In the genomic region with DNA sequence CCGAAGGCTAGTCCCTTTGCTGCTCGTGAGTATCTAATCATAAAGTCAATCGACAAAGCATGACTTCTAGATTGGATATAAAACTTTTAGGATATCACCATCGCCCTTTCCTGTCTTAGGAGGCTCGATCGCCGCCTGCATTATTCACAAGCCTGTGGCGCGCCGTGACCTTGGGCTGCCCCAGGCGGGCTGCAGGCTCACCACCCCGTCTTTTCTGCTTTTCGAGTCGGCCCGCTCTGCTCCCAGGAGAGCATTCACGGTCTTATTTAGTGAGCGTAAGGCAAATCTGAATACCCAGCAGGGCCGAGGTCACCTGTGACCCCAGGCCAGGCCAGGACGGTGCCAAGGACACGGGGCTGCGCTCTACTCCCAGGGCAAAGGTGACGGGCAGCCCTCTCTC, we compare ENCODE assay signal across 8 mouse cellular contexts. TPM values are rescaled to one million over a fixed set of nuclear protein-coding genes. Genes with fewer than 3 reads are reported as not detected.
A peak's percentile ranks its signal among the peaks of the same experiment; 100 is the strongest.
DNase-seq lines count a peak whose midpoint lies in the region; ATAC-seq and TF ChIP-seq lines count a peak whose summit lies in the region.

No protein-coding gene starts in this region.

- intact Hi-C loops in heart, postnatal 36 days (cut with DNase I), result loop anchor here (1.0 kb wide), 1 partner anchor 99 kb away; the partner anchor contains the start of gene Mrpl39

- peak overlapping the region; percentile 95 for H3K4me3 ChIP-seq in heart, embryonic 13.5 days
- H3K4me3 ChIP-seq in G1E (ENCODE audit: low read depth, low read length), result peak overlapping the region; percentile 81
- peak overlapping the region; percentile 94 for H3K4me3 ChIP-seq in forebrain, embryonic 13.5 days
- peak overlapping the region; percentile 98 for H3K4me3 ChIP-seq in liver, postnatal 0 days (ENCODE audit: low read depth, low read length)

- H3K9me3 ChIP-seq in heart, embryonic 13.5 days, result no peaks in the 10 kb centered on the region
- H3K9me3 ChIP-seq in G1E (replicated peaks), result no peaks in the 10 kb centered on the region
- H3K9me3 ChIP-seq in forebrain, embryonic 13.5 days (replicated peaks), result no peaks in the 10 kb centered on the region
- no peaks in the 10 kb centered on the region for H3K9me3 ChIP-seq in liver, postnatal 0 days (ENCODE audit: low read length)

- no peaks in the 10 kb centered on the region for H3K27me3 ChIP-seq in heart, embryonic 13.5 days (replicated peaks)
- no peaks in the 10 kb centered on the region for H3K27me3 ChIP-seq in G1E (ENCODE audit: insufficient read depth, low read length)
- H3K27me3 ChIP-seq in forebrain, embryonic 13.5 days, result no peaks in the 10 kb centered on the region
- no peaks in the 10 kb centered on the region for H3K27me3 ChIP-seq in liver, postnatal 0 days (ENCODE audit: insufficient read depth, low read length)

- peak overlapping the region; percentile 99 for H3K9ac ChIP-seq in heart, embryonic 13.5 days
- H3K9ac ChIP-seq in forebrain, embryonic 13.5 days, result peak overlapping the region; percentile 97
- H3K9ac ChIP-seq in liver, postnatal 0 days (replicated peaks), result peak overlapping the region; percentile 99

- H3K36me3 ChIP-seq in heart, embryonic 13.5 days, result peaks cover 44% of the 10 kb centered on the region
- H3K36me3 ChIP-seq in G1E (replicated peaks), result peaks cover 64% of the 10 kb centered on the region
- H3K36me3 ChIP-seq in forebrain, embryonic 13.5 days (ENCODE audit: poor library complexity, severe bottlenecking), result peaks cover 33% of the 10 kb centered on the region
- peaks cover 36% of the 10 kb centered on the region for H3K36me3 ChIP-seq in liver, postnatal 0 days (replicated peaks; ENCODE audit: insufficient read depth, low read length)

- no peak; the same call in 1 of the 2 replicates for ATAC-seq in heart, embryonic 13.5 days (ENCODE audit: extremely low read depth, insufficient number of reproducible peaks, low FRiP score, low TSS enrichment)
- ATAC-seq in G1E (ENCODE audit: extremely low read depth, insufficient number of reproducible peaks, low FRiP score, poor library complexity, severe bottlenecking), result no peak
- ATAC-seq in forebrain, embryonic 13.5 days, result no peak
- no peak for ATAC-seq in liver, postnatal 0 days

- H3K4me2 ChIP-seq in heart, embryonic 13.5 days, result peak overlapping the region; percentile 78
- peak overlapping the region; percentile 84 for H3K4me2 ChIP-seq in forebrain, embryonic 13.5 days
- H3K4me2 ChIP-seq in liver, postnatal 0 days (ENCODE audit: low read depth, low read length), result peak overlapping the region; percentile 82

- TF ChIP-seq EP300 in liver, postnatal 0 days (IDR thresholded peaks at IDR 0.05; ENCODE audit: low read depth), result no peak

- WGBS in heart, embryonic 13.5 days, result under 1% methylated on average over 22 of the region's 22 CpGs
- WGBS in forebrain, embryonic 13.5 days, result under 1% methylated on average over 22 of the region's 22 CpGs
- under 1% methylated on average over 22 of the region's 22 CpGs for WGBS in liver, postnatal 0 days (ENCODE audit: insufficient replicate concordance)

- H3K27ac ChIP-seq in heart, embryonic 13.5 days (replicated peaks), result peak overlapping the region; percentile 100
- H3K27ac ChIP-seq in forebrain, embryonic 13.5 days, result peak overlapping the region; percentile 96
- H3K27ac ChIP-seq in liver, postnatal 0 days (ENCODE audit: low read depth), result peak overlapping the region; percentile 98

- no peak for DNase-seq in heart, postnatal 36 days
- DNase-seq in G1E (ENCODE audit: low spot score), result no peak
- DNase-seq in liver, postnatal 0 days, result no peak
- no peak for DNase-seq in urinary bladder, postnatal 10 days (ENCODE audit: low spot score)
- DNase-seq in cerebellum, adult 8-10 months, result no peak
- no peak for DNase-seq in right cerebral cortex, postnatal 10 days (ENCODE audit: low spot score in 2 of 2)

- no peak for TF ChIP-seq CTCF in G1E (IDR thresholded peaks at IDR 0.05; ENCODE audit: low read depth, low read length)
- TF ChIP-seq CTCF in liver, postnatal 0 days (IDR thresholded peaks at IDR 0.05; ENCODE audit: low read depth), result no peak

- H3K4me1 ChIP-seq in heart, embryonic 13.5 days, result peaks cover 43% of the 10 kb centered on the region
- H3K4me1 ChIP-seq in G1E (ENCODE audit: insufficient read depth, low read depth, low read length), result peaks cover 43% of the 10 kb centered on the region
- H3K4me1 ChIP-seq in forebrain, embryonic 13.5 days, result peaks cover 30% of the 10 kb centered on the region
- peaks cover 16% of the 10 kb centered on the region for H3K4me1 ChIP-seq in liver, postnatal 0 days (ENCODE audit: insufficient read depth)

RNA-seq across cellular contexts. Expression of gene Gabpa, which starts 0.4 kb away (rescaled TPM):
- polyA plus RNA-seq in heart, embryonic 13.5 days (2015; fragmentation: Nextera tagmentation; extraction: Ambion mirVana), result 28.0 and 30.1 TPM in 2 replicates
- 10 to 100 TPM; 37.0 to 47.7 TPM for total RNA-seq in heart, postnatal 36 days (2021)
- total RNA-seq in G1E (2014; fragmentation: Nextera tagmentation) (127 and 162 TPM in 2 replicates), G1E (2017) (69.1 and 80.6 TPM in 2 replicates)
- 5.8 and 6.2 TPM in 2 replicates for polyA plus RNA-seq in G1E (2012)
- polyA plus RNA-seq in forebrain, embryonic 13.5 days (2015; fragmentation: Nextera tagmentation; extraction: Ambion mirVana), result 27.4 and 29.3 TPM in 2 replicates
- polyA plus RNA-seq in liver, postnatal 0 days (2015; fragmentation: Nextera tagmentation; extraction: Ambion mirVana), result 7.9 and 9.2 TPM in 2 replicates

RNA-seq across cellular contexts. Expression of gene Atp5j, which starts 1.1 kb away (rescaled TPM):
- polyA plus RNA-seq in heart, embryonic 13.5 days (2015; fragmentation: Nextera tagmentation; extraction: Ambion mirVana), result 1,442 and 1,666 TPM in 2 replicates
- 1,000 to 10,000 TPM; 1,830 to 1,915 TPM for total RNA-seq in heart, postnatal 36 days (2021)
- 150 and 196 TPM in 2 replicates for total RNA-seq in G1E (2014; fragmentation: Nextera tagmentation)
- 372 and 375 TPM in 2 replicates for total RNA-seq in G1E (2017)
- polyA plus RNA-seq in G1E (2012), result 53.3 and 61.8 TPM in 2 replicates
- polyA plus RNA-seq in forebrain, embryonic 13.5 days (2015; fragmentation: Nextera tagmentation; extraction: Ambion mirVana), result 866 and 917 TPM in 2 replicates
- 805 and 808 TPM in 2 replicates for polyA plus RNA-seq in liver, postnatal 0 days (2015; fragmentation: Nextera tagmentation; extraction: Ambion mirVana)

Comparison
In these comparisons a context has a peak if more than half of its experiments do, and no peak if none do; other contexts are left out.
1. RNA of gene Atp5j, which starts 1.1 kb away (polyA plus RNA-seq): 1,442 to 1,666 TPM in heart, embryonic 13.5 days, 866 to 917 TPM in forebrain, embryonic 13.5 days and 805 to 808 TPM in liver, postnatal 0 days; 53.3 to 61.8 TPM in G1E; every median in the first group is over 10 times any median in the second.
2. Peak in every context shown above with its lines, with median percentiles within 50 percentile points of each other: H3K27ac ChIP-seq, H3K4me2 ChIP-seq, H3K4me3 ChIP-seq and H3K9ac ChIP-seq.